Mouse (Mus musculus) CH12.LX (cell line): Measurements from ENCODE around the gene Sclt1. TPM values are rescaled to one million over a fixed set of nuclear protein-coding genes. Genes with fewer than 3 reads are reported as not detected.

ENCODE experiments used
- DNase-seq: peaks from one replicate; pipeline ENCODE4 v3.0.0-alpha.2; 2013; ENCODE audit errors: extremely low read depth
- H3K27ac ChIP-seq: 2 replicates; pipeline ENCODE4 v1.5.1; 2012; ENCODE audit warnings: low read depth, mild to moderate bottlenecking, control low read depth, moderate library complexity; ENCODE audit not compliant: insufficient read depth
- H3K27me3 ChIP-seq: replicated peaks from 2 replicates; pipeline ENCODE3; 2012; ENCODE audit warnings: inconsistent platforms
- H3K36me3 ChIP-seq, 2 experiments: replicated peaks in 1 of 2; 2 replicates each; pipeline versions ENCODE3 to v1.6.1; 2012; ENCODE audit warnings: inconsistent platforms in 1 of 2, low read length in 1 of 2, mild to moderate bottlenecking in 1 of 2, mixed read lengths in 1 of 2, moderate library complexity in 1 of 2; ENCODE audit not compliant: control insufficient read depth in 1 of 2, insufficient read depth in 1 of 2
- H3K4me1 ChIP-seq, 2 experiments: 2 replicates each; pipeline ENCODE4 v1.6.1; 2012; ENCODE audit warnings: inconsistent platforms in 1 of 2, moderate library complexity in 1 of 2; ENCODE audit not compliant: insufficient read depth in 2 of 2, control insufficient read depth in 1 of 2
- H3K4me2 ChIP-seq: 2 replicates; pipeline ENCODE4 v1.6.1; 2012; ENCODE audit warnings: low read depth, mild to moderate bottlenecking, control low read depth; ENCODE audit not compliant: poor library complexity, insufficient read depth, severe bottlenecking
- H3K4me3 ChIP-seq, 3 experiments: fragments of 150-350 bp in 1 of 3; sonication (generic) in 1 of 3; replicated peaks in 1 of 3; 2 replicates each; pipeline versions ENCODE3 to v1.5.1; 2011 to 2012; ENCODE audit warnings: low read depth in 2 of 3, low read length in 2 of 3, mild to moderate bottlenecking in 2 of 3, moderate library complexity in 2 of 3, control low read depth in 1 of 3, improper control_type of control experiment in 1 of 3, inconsistent platforms in 1 of 3, mixed read lengths in 1 of 3; ENCODE audit not compliant: poor library complexity in 1 of 3
- H3K79me2 ChIP-seq: replicated peaks from 2 replicates; pipeline ENCODE4 v1.6.1; 2012; ENCODE audit warnings: mild to moderate bottlenecking, moderate library complexity; ENCODE audit not compliant: control insufficient read depth, poor library complexity, insufficient read depth, severe bottlenecking; ENCODE audit errors: extremely low read depth
- H3K9ac ChIP-seq: 2 replicates; pipeline ENCODE4 v1.6.1; 2012; ENCODE audit warnings: low read depth, mild to moderate bottlenecking, control low read depth, moderate library complexity; ENCODE audit not compliant: insufficient read depth
- H3K9me3 ChIP-seq: replicated peaks from 2 replicates; pipeline ENCODE3; 2012; ENCODE audit warnings: low read length, inconsistent platforms, mixed read lengths
- CTCF ChIP-seq, 2 experiments: IDR thresholded peaks in 1 of 2; conservative IDR thresholded peaks in 1 of 2; 2 replicates each; pipeline ENCODE4 v1.5.1; 2011 to 2012; ENCODE audit warnings: low read depth in 2 of 2, low read length in 2 of 2, improper control_type of control experiment in 1 of 2, inconsistent platforms in 1 of 2, mild to moderate bottlenecking in 1 of 2, moderate library complexity in 1 of 2
- EP300 ChIP-seq: IDR thresholded peaks from 2 replicates; pipeline ENCODE4 v1.6.1; 2011; ENCODE audit warnings: low read length, improper control_type of control experiment
- GABPA ChIP-seq: IDR thresholded peaks from 2 replicates; pipeline ENCODE4 v1.6.1; 2012; ENCODE audit warnings: low read depth, low read length, improper control_type of control experiment, inconsistent platforms; ENCODE audit not compliant: insufficient replicate concordance
- KAT2A ChIP-seq: IDR thresholded peaks from 2 replicates; pipeline ENCODE4 v1.6.1; 2012; ENCODE audit warnings: low read length, improper control_type of control experiment, inconsistent platforms; ENCODE audit not compliant: insufficient replicate concordance
- MAFK ChIP-seq: IDR thresholded peaks from 2 replicates; pipeline ENCODE4 v1.6.1; 2011; ENCODE audit warnings: low read length, improper control_type of control experiment; ENCODE audit not compliant: insufficient replicate concordance
- MEF2A ChIP-seq: IDR thresholded peaks from 2 replicates; pipeline ENCODE4 v1.6.1; 2014; ENCODE audit warnings: low read depth, mild to moderate bottlenecking, inconsistent platforms, low read length, improper control_type of control experiment, borderline replicate concordance
- MYC ChIP-seq: IDR thresholded peaks from 2 replicates; pipeline ENCODE4 v1.6.1; 2011; ENCODE audit warnings: low read depth, mild to moderate bottlenecking, improper control_type of control experiment, low read length
- NELFE ChIP-seq: IDR thresholded peaks from 2 replicates; pipeline ENCODE4 v1.6.1; 2011; ENCODE audit warnings: low read depth, low read length, improper control_type of control experiment
- PAX5 ChIP-seq: IDR thresholded peaks from 2 replicates; pipeline ENCODE4 v1.6.1; 2012; ENCODE audit warnings: low read length, inconsistent platforms, mixed read lengths
- RAD21 ChIP-seq: IDR thresholded peaks from 2 replicates; pipeline ENCODE4 v1.6.1; 2011; ENCODE audit warnings: low read depth, mild to moderate bottlenecking, low read length, improper control_type of control experiment, moderate library complexity
- RCOR1 ChIP-seq: conservative IDR thresholded peaks from 2 replicates; pipeline ENCODE4 v1.6.1; 2012; ENCODE audit warnings: low read depth, mild to moderate bottlenecking, inconsistent platforms, low read length, improper control_type of control experiment
- SIN3A ChIP-seq: IDR thresholded peaks from 2 replicates; pipeline ENCODE4 v1.6.1; 2012; ENCODE audit warnings: low read length, improper control_type of control experiment, inconsistent platforms
- SMC3 ChIP-seq: IDR thresholded peaks from 2 replicates; pipeline ENCODE4 v1.6.1; 2011; ENCODE audit warnings: low read depth, low read length, improper control_type of control experiment
- TBP ChIP-seq: conservative IDR thresholded peaks from 2 replicates; pipeline ENCODE4 v1.6.1; 2011; ENCODE audit warnings: low read depth, low read length, improper control_type of control experiment
- UBTF ChIP-seq: IDR thresholded peaks from 2 replicates; pipeline ENCODE4 v1.6.1; 2012; ENCODE audit warnings: low read depth, mild to moderate bottlenecking, inconsistent platforms, low read length, improper control_type of control experiment, moderate library complexity
- USF1 ChIP-seq: IDR thresholded peaks from 2 replicates; pipeline ENCODE4 v1.6.1; 2014; ENCODE audit warnings: low read depth, mild to moderate bottlenecking, inconsistent platforms, low read length, improper control_type of control experiment
- ZKSCAN1 ChIP-seq: IDR thresholded peaks from 2 replicates; pipeline ENCODE4 v1.6.1; 2012; ENCODE audit warnings: low read depth, inconsistent platforms, low read length, improper control_type of control experiment, borderline replicate concordance
- dilution Hi-C: fragments of 300-500 bp; cut with MboI; formaldehyde crosslinking; loops from 2 replicates; pipeline ENCODE4 v1.14.3; 2020; ENCODE audit warnings: low sequenced_read_pairs; ENCODE audit not compliant: extremely low pct_unique_long_range_greater_than_20kb, extremely low pct_ligation_motif_present
- in situ Hi-C: fragments of 300-500 bp; cut with MboI; formaldehyde crosslinking; loops from 3 replicates; pipeline ENCODE4 v1.14.3; 2019; ENCODE audit warnings: low sequenced_read_pairs, low pct_ligation_motif_present, low pct_unique_long_range_greater_than_20kb, mixed read lengths
- polyA plus RNA-seq: library from polyadenylated mRNA; unstranded; fragments of >175 nt; gene quantifications from 2 replicates; pipeline ENCODE4 v1.2.1, GENCODE M21; 2012; ENCODE audit warnings: low read depth; ENCODE audit not compliant: insufficient read length
- total RNA-seq, 2 experiments: library from RNA; depleted of rRNA; stranded (reverse); fragments of 300-350 nt in 1 of 2; fragments of >200 nt in 1 of 2; gene quantifications; 2 replicates each; pipeline ENCODE4 v1.2.3; 2012 to 2014

Gene Sclt1
- total and polyA plus RNA-seq, 3 experiments, result 5.3 to 7.4 (median 6.5) TPM

GRCm38 (mm10) chr3:41606330-41606664, 136.0 kb downstream of the Sclt1 start:
- no peak overlapping the region for H3K9ac ChIP-seq
- H3K79me2 ChIP-seq, result no peaks in the 10 kb centered on the region
- no peaks in the 10 kb centered on the region for H3K4me1 ChIP-seq
- H3K4me2 ChIP-seq, result no peak overlapping the region
- TF ChIP-seq MEF2A (no peak), RAD21 (peak; percentile 7), PAX5 (no peak), KAT2A (no peak), CTCF (conservative IDR thresholded peaks at IDR 0.05 in 1 of 2, IDR thresholded peaks at IDR 0.05 in 1 of 2; ENCODE audit: low read depth in 2 of 2, low read length in 2 of 2) (peak in 1 of 2 experiments; percentile 50), MYC (no peak), SMC3 (peak; percentile 42)
- H3K27ac ChIP-seq, result no peak overlapping the region
- no peak overlapping the region for H3K4me3 ChIP-seq
- peaks cover 41 to 92% of the 10 kb centered on the region in 2 experiments for H3K36me3 ChIP-seq
- in situ Hi-C loops (no loop called here), dilution Hi-C loops (no loop called here)
- DNase-seq, result no peak
- no peaks in the 10 kb centered on the region for H3K27me3 ChIP-seq
- H3K9me3 ChIP-seq, result no peaks in the 10 kb centered on the region

- no peak overlapping the region for H3K4me3 ChIP-seq
- dilution Hi-C loops (no loop called here), in situ Hi-C loops (no loop called here)
- H3K4me1 ChIP-seq, result no peaks in the 10 kb centered on the region
- H3K27me3 ChIP-seq, result no peaks in the 10 kb centered on the region
- peaks cover 40 to 92% of the 10 kb centered on the region in 2 experiments for H3K36me3 ChIP-seq
- no peak overlapping the region for H3K9ac ChIP-seq
- H3K9me3 ChIP-seq, result no peaks in the 10 kb centered on the region
- no peak overlapping the region for H3K27ac ChIP-seq
- no peaks in the 10 kb centered on the region for H3K79me2 ChIP-seq
- H3K4me2 ChIP-seq, result no peak overlapping the region
- DNase-seq, result no peak
- TF ChIP-seq NELFE (no peak), ZKSCAN1 (no peak), SIN3A (no peak), UBTF (no peak), MEF2A (no peak), TBP (no peak), GABPA (no peak), USF1 (no peak), MAFK (no peak), EP300 (no peak), KAT2A (no peak), RCOR1 (no peak)
These were observed 136.5 kb downstream of the Sclt1 start for GRCm38 (mm10) chr3:41605601-41606329.
